Mouse (Mus musculus): ENCODE data around the gene Wdr44. TPM values are rescaled to one million over a fixed set of nuclear protein-coding genes. Genes with fewer than 3 reads are reported as not detected.

The Wdr44 gene
- polyA plus RNA-seq, 1 experiment from 2014 or later: 13.8 TPM

DNA sequence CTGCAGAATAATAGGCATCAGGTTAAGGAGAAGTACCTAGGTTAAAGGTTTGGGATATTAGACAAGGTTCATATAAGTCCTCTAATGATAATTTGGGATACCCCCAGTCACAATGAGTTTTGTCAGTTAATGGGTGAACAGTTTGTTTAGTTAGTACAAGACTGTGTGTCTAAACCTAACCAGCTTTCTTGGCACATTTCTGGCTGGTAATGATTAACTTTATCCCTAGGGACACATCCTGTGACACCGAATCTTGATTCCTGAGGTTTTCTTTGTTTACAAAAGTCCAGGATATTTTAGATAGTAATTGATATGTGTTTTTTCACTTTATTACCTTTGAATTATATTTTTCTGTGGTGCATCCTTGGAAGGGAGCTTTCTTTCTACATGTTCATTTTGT, 148.1 kb downstream of the Wdr44 start:
- Histone ChIP-seq H3K4me2 (replicated peaks) (no peak overlapping the region), H3K27ac (replicated peaks) (no peak overlapping the region), H3K27me3 (no peaks in the 10 kb centered on the region), H3K9me3 (replicated peaks) (no peaks in the 10 kb centered on the region), H3K4me1 (no peaks in the 10 kb centered on the region), H3K9ac (no peak overlapping the region), H3K4me3 (replicated peaks) (no peak overlapping the region), H3K36me3 (no peaks in the 10 kb centered on the region)
- no peak for ATAC-seq (ENCODE audit: insufficient number of reproducible peaks, low FRiP score, low TSS enrichment, low read depth)
- 59% methylated on average over 1 of the region's 1 CpGs for WGBS

Other genes starting within 250 kb of the Wdr44 start
- not detected in 2 replicates for gene Gm4907, start 189.5 kb downstream of the Wdr44 start, polyA plus RNA-seq (2015; fragmentation: Nextera tagmentation; extraction: Ambion mirVana)